Mouse (Mus musculus) neural tube, embryonic 14.5 days (tissue): Measurements from ENCODE around the gene Gskip. TPM values are rescaled to one million over a fixed set of nuclear protein-coding genes. Genes with fewer than 3 reads are reported as not detected.

Source experiments
- ATAC-seq: fragments of 200-750 bp; cut with Nextera tagmentation; 2 replicates; pipeline ENCODE4 v1.8.0; 2017; ENCODE audit warnings: low read depth, mild to moderate bottlenecking, moderate TSS enrichment, moderate library complexity
- H3K27ac ChIP-seq: fragments of 300-500 bp; sonication (generic); 2 replicates; pipeline ENCODE4 v1.5.1; 2014; ENCODE audit warnings: low read depth, mild to moderate bottlenecking, control low read depth, low read length, moderate library complexity, mixed read lengths
- H3K27me3 ChIP-seq: fragments of 300-500 bp; sonication (generic); 2 replicates; pipeline ENCODE4 v1.6.1; 2014; ENCODE audit warnings: low read length; ENCODE audit not compliant: control insufficient read depth, insufficient read depth
- H3K36me3 ChIP-seq: fragments of 300-500 bp; sonication (generic); 2 replicates; pipeline ENCODE4 v1.6.1; 2014; ENCODE audit warnings: low read length, mixed read lengths; ENCODE audit not compliant: control insufficient read depth, insufficient read depth
- H3K4me1 ChIP-seq: fragments of 300-500 bp; sonication (generic); 2 replicates; pipeline ENCODE4 v1.6.1; 2014; ENCODE audit warnings: low read length; ENCODE audit not compliant: control insufficient read depth, insufficient read depth
- H3K4me2 ChIP-seq: fragments of 300-500 bp; sonication (generic); 2 replicates; pipeline ENCODE4 v1.6.1; 2014; ENCODE audit warnings: mild to moderate bottlenecking, low read depth, low read length, control low read depth
- H3K4me3 ChIP-seq: fragments of 300-500 bp; sonication (generic); 2 replicates; pipeline ENCODE4 v1.5.1; 2014; ENCODE audit warnings: low read depth, low read length, control low read depth, mixed read lengths
- H3K9ac ChIP-seq: fragments of 300-500 bp; sonication (generic); replicated peaks from 2 replicates; pipeline ENCODE4 v1.6.1; 2014; ENCODE audit warnings: low read depth, mild to moderate bottlenecking, control low read depth, low read length, mixed read lengths
- H3K9me3 ChIP-seq: fragments of 300-500 bp; sonication (generic); 2 replicates; pipeline ENCODE4 v1.6.1; 2016; ENCODE audit warnings: low read length; ENCODE audit not compliant: control insufficient read depth
- WGBS: fragments of 180-500 bp; shearing (Covaris S2); extraction: QIAGEN DNeasy Blood & Tissue Kit; methylation state at CpG from one replicate; pipeline ENCODE4 v1.1.7; 2014; 5-methylcytosine and 5-hydroxymethylcytosine counted together
- polyA plus RNA-seq: library from polyadenylated mRNA; unstranded; fragments of >200 nt; fragmentation: Nextera tagmentation; extraction: Ambion mirVana; gene quantifications from 2 replicates; pipeline ENCODE4 v1.2.1, GENCODE M21; 2014

The Gskip gene
- 30.3 and 34.3 TPM in 2 replicates for polyA plus RNA-seq

DNA sequence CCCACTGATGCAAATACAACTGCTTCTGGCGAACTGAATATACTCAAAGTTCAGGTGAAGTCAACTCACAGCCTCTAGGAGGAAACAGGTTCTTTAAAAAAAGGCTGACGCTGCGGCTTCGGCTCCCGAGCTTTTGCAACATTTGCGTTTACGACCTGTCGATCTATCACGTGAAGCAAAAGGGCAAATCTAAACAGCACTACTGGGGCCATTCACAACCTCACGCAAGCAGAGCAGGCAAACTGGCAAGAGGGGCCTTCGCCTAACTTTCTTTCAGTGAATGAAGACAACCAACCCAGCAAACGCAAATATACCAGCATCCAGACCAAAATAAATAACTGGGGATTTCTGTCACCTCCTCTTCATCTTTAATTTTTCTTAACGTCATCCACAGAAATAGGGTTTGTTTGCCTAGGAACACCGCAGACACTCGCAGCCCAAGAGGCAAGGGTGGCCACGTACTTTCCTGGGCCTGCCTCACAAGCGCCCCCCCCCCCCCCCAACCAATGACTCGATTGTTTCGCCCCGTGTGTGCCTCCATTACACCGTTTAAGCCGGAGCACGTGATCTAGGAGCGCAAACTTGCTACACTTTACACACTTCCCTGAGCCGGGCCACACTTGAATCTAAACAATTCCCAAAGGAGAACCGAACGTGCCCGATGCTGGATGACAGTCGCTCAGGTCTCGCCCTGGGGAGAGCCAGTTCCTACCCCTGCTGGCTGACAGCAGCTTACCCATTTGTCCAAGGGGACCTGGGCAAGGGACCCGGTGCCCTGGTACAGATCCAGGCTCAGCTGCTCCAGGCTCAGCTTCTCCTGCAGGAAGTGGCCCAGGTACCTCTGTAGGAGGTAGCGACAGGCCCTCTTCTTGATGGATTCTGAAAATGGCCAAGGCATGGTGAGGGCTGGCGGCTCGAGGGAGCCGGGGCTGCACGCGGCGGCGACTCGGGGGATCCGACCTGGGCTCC, at the start of gene Gskip:
TSS of gene Gskip (plus strand) at position 897 of the 969 bp plus-strand sequence.
- peak; percentile 52 for ATAC-seq
- H3K9ac ChIP-seq: peak within 1 kb of the TSS; percentile 90
- peak within 1 kb of the TSS; percentile 91 for H3K27ac ChIP-seq
- H3K27me3 ChIP-seq: no peaks in the 10 kb centered on the region
- no peaks in the 10 kb centered on the region for H3K9me3 ChIP-seq
- 2% methylated on average over 41 of the region's 41 CpGs for WGBS
- peak within 1 kb of the TSS; percentile 93 for H3K4me2 ChIP-seq
- H3K36me3 ChIP-seq: no peaks in the 10 kb centered on the region
- H3K4me1 ChIP-seq: peaks cover 22% of the 10 kb centered on the region
- peak within 1 kb of the TSS; percentile 89 for H3K4me3 ChIP-seq

- Histone ChIP-seq H3K4me2 (no peak overlapping the region), H3K4me3 (no peak overlapping the region), H3K36me3 (peaks cover 74% of the 10 kb centered on the region), H3K4me1 (no peaks in the 10 kb centered on the region), H3K9ac (no peak overlapping the region), H3K27me3 (no peaks in the 10 kb centered on the region), H3K27ac (no peak overlapping the region; the same call in 1 of the 2 replicates), H3K9me3 (no peaks in the 10 kb centered on the region)
- no peak for ATAC-seq
- 92% methylated on average over 9 of the region's 9 CpGs for WGBS
Observed at GRCm38 (mm10) chr12:105636551-105636950, 48.1 kb upstream of the Gskip start.

DNA sequence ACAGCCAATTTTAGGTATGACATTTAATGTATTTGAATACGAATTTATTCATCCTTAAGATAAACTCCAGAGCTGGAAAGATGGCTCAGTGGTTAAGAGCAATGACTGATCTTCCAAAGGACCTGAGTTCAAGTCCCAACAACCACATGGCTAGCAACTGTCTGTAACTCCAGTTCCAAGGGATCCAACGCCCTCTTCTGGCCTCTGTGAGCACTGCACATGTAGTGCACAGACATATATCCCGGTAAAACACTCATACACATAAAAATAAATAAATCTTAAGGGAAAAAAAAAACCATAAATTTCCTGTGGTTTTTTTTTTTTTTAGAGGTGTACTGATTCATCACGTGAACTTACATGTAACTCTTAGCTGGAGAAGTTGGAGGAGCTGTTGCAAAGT, 47.1 kb upstream of the Gskip start:
- H3K27ac ChIP-seq: no peak overlapping the region
- H3K36me3 ChIP-seq: peaks cover 83% of the 10 kb centered on the region
- no peaks in the 10 kb centered on the region for H3K9me3 ChIP-seq
- H3K4me2 ChIP-seq: no peak overlapping the region
- no peaks in the 10 kb centered on the region for H3K4me1 ChIP-seq
- H3K9ac ChIP-seq: no peak overlapping the region
- ATAC-seq: no peak
- H3K27me3 ChIP-seq: no peaks in the 10 kb centered on the region
- 83% methylated on average over 4 of the region's 4 CpGs for WGBS
- no peak overlapping the region for H3K4me3 ChIP-seq

- H3K27ac ChIP-seq: no peak overlapping the region
- peaks cover 80% of the 10 kb centered on the region for H3K36me3 ChIP-seq
- H3K27me3 ChIP-seq: no peaks in the 10 kb centered on the region
- no peak overlapping the region for H3K4me2 ChIP-seq
- H3K9me3 ChIP-seq: no peaks in the 10 kb centered on the region
- no peak overlapping the region for H3K4me3 ChIP-seq
- no peaks in the 10 kb centered on the region for H3K4me1 ChIP-seq
- WGBS: 95% methylated on average over 11 of the region's 11 CpGs
- H3K9ac ChIP-seq: no peak overlapping the region
- ATAC-seq: no peak
Observed at GRCm38 (mm10) chr12:105642770-105643321, 41.8 kb upstream of the Gskip start.

DNA sequence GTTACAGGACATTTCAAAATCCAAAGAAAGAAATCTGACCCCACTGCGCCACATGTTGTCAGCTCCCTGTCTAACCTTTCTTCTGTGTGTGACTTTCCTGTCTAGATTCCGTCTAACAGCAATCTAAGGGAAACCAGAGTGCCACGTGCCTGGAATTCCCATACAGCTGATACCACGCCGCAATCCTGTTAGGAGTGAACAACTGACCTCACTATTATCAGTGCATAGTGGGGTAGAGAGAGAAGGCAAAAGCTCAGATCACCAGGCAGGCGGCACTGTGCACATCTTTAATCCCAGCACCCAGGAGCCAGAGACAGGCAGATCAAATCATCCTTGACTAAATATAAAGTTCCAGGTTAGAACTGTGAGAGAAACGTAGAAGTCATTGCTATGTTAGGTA, 28.8 kb upstream of the Gskip start:
- Histone ChIP-seq H3K4me1 (no peaks in the 10 kb centered on the region), H3K36me3 (peaks cover 75% of the 10 kb centered on the region), H3K4me2 (no peak overlapping the region), H3K9me3 (no peaks in the 10 kb centered on the region), H3K4me3 (no peak overlapping the region), H3K9ac (no peak overlapping the region), H3K27ac (no peak overlapping the region), H3K27me3 (no peaks in the 10 kb centered on the region)
- 95% methylated on average over 7 of the region's 7 CpGs for WGBS
- ATAC-seq: no peak

DNA sequence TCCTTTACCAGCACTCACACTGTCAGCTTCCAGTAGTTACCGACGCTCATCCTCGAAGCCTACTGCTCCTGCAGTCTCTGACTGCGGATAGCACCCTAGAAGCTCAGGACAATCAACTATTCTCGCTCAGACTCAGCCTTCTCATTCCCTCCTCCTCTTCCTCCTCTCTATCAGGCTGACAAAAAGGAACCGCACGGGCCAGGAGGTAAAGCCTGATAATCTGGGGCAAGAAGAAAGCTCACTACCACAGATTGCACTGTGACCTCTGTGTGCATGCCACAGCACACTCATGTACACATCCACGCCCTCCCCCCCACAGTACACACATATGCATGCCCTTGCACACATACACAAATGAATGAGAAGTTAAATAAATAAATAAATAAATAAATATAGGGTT, 8.4 kb upstream of the Gskip start:
- Histone ChIP-seq H3K9me3 (no peaks in the 10 kb centered on the region), H3K36me3 (peaks cover 11% of the 10 kb centered on the region)
- WGBS: 93% methylated on average over 8 of the region's 8 CpGs

GRCm38 (mm10) chr12:105678211-105678610, 6.4 kb upstream of the Gskip start:
- H3K9ac ChIP-seq: no peak overlapping the region
- H3K4me2 ChIP-seq: no peak overlapping the region
- no peaks in the 10 kb centered on the region for H3K27me3 ChIP-seq
- no peak for ATAC-seq
- no peaks in the 10 kb centered on the region for H3K9me3 ChIP-seq
- no peak overlapping the region for H3K27ac ChIP-seq
- H3K4me1 ChIP-seq: peaks cover 4% of the 10 kb centered on the region
- H3K36me3 ChIP-seq: peaks cover 6% of the 10 kb centered on the region
- H3K4me3 ChIP-seq: no peak overlapping the region
- WGBS: 93% methylated on average over 7 of the region's 7 CpGs

More for the DNA sequence above, 8.4 kb upstream of the Gskip start:
- H3K27me3 ChIP-seq: no peaks in the 10 kb centered on the region
- H3K9ac ChIP-seq: no peak overlapping the region
- ATAC-seq: no peak
- H3K27ac ChIP-seq: no peak overlapping the region
- no peak overlapping the region for H3K4me2 ChIP-seq
- H3K4me1 ChIP-seq: no peaks in the 10 kb centered on the region
- no peak overlapping the region for H3K4me3 ChIP-seq

DNA sequence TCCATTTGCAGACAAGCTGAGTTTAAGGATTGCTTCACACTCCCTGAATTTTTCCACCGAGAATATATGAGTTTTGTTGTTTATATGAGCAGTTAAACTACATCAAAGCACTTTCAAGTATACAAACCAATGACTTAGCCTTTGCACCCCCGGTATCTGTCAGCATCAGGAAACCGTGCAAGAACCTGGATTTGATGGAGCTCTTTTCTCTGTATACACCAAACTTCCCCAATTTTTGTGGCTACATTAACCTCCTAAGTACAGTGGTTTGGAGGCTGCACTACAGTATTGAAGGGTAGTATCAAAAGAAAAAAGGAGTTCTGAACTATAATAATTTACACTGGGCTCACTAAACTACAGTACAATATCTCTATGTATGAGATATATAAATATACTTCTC, 5.9 kb upstream of the Gskip start:
- peaks cover 9% of the 10 kb centered on the region for H3K4me1 ChIP-seq
- H3K27me3 ChIP-seq: no peaks in the 10 kb centered on the region
- no peaks in the 10 kb centered on the region for H3K9me3 ChIP-seq
- 91% methylated on average over 3 of the region's 3 CpGs for WGBS
- peaks cover under 1% of the 10 kb centered on the region; the same call in 1 of the 2 replicates for H3K36me3 ChIP-seq
- no peak overlapping the region for H3K4me3 ChIP-seq
- H3K4me2 ChIP-seq: no peak overlapping the region
- H3K9ac ChIP-seq: no peak overlapping the region
- no peak for ATAC-seq
- H3K27ac ChIP-seq: no peak overlapping the region
